Mouse (Mus musculus) myocyte (in vitro differentiated cells): ENCODE data around the gene Tal1.

Experiments
- MAX ChIP-seq: IDR thresholded peaks from one replicate; pipeline ENCODE4 v1.6.1; 2011; ENCODE audit warnings: low read depth, mild to moderate bottlenecking, control low read depth
- POLR2A ChIP-seq: IDR thresholded peaks from one replicate; pipeline ENCODE4 v1.6.1; 2011; ENCODE audit warnings: low read depth, mild to moderate bottlenecking, control low read depth, moderate library complexity; ENCODE audit not compliant: insufficient read length

GRCm38 (mm10) chr4:115074789-115075188, 18.6 kb downstream of the Tal1 start:
- TF ChIP-seq POLR2A (no peak), MAX (no peak)
